Mouse (Mus musculus): Measurements from ENCODE around the gene Usp44.
A peak's percentile ranks its signal among the peaks of the same experiment; 100 is the strongest.
"Not testable (repeated sequence)": the region's sequence is repeated elsewhere in the genome, so short reads cannot be mapped to it uniquely, and the experiment has no call there.

Usp44 gene

DNA sequence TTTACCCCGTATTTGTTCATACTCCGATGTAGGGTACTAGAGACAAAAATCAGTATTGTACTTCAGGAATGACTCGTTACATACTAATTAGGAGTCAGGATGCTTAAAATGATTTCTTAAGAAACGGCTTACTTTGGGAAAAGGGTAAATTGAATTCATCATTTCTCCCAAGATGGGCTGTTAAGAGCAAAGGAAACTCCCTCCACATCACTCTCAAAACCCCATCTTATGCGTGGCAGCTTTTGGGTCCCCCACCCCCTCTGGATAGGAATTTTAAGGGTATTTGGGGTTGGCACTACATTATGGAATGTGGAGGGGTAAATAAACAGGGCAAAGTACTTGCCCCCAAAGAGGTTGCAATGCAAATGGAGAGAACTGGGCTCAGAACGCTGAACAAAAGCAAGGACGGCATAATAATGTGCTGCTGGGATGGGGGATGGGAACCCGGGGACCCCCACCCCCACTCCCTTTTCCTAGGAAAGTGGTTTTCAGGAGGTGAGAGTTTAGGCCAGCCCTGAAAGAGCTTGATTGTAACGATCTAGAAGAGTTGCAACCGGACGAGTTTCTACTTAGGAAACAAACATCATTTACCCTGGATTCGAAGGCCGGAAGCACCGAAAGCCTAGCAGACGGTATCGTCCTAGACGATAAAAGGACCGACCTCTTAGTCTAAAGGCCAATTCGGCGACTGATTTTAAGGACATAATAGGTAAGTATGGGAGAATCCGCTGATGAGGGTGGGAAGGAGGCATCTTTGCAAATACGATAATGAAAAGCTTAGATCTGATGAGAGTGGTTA is at the start of gene Usp44:
Gene Usp44, plus strand, starts transcription at position 625 of the 799 bp plus-strand sequence.
- peak; percentile 47 for DNase-seq (ENCODE audit: low spot score)

DNA sequence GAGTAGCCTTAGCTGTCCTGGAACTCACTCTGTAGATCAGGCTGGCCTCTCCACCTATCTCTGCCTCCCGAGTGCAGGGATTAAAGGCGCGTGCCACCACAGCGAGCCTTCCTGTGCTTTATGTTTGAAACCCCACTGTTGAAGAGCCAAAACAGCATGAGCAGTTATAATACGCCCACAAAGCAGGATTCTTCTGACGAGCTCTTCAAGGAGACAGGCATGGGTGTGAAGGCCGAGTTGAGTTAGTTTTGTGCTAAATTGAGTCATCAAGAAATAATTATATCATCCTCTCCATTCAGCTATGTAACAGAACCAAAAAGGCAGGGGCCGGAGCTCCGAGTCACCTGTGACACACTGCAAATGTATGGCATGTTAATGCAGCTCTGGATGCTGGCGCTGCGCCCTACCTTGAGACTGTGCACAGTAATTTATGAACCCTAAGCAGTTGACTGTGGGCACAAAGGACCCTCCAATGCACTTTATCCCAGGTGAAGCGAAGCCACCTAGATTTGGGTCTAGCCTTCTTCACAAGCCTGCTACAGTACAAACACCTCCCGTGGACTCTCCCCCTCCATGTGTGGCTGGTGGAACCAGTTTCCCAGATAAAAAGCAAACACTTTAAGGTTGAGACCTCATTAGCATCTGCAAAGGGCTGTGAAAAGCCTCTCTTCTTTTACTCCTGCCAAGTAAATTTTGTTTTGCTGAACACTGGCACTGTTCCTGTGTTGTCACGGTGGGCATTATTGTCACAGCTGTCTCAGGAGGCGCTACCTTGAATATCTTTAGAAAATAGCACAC is 47.9 kb upstream of the Usp44 start:
- DNase-seq (ENCODE audit: low spot score): no peak

DNA sequence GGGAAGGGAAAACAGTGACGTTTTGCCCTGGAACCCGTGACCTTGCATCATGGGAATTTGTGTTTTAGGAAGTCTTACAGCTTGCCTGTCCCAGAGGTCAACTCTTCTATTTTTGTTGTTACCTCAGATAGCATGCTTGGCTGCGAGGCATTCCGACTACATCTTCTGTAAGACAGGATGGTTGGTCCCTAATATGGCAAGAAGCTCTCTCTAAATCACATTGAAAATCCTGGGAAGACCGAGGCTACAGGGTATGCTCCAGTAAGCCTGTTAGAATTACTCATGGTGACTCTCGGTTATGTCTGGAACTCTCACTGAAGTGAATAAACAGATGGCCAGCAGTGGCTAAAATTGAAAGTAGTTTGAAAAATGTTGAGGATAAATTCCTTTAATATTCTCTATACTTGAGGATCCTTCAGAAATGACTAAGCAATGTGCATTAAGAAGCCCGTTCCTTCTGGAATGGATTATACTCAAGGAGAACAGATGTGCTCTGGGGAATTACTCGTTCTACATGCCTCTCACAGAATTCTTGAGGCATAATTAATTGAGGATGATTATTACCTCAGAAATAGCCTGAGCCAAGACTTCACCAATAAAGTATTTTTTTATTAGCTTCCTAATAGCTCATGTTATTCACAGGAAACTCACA is 31.5 kb upstream of the Usp44 start:
- DNase-seq (ENCODE audit: low spot score): no peak

DNA sequence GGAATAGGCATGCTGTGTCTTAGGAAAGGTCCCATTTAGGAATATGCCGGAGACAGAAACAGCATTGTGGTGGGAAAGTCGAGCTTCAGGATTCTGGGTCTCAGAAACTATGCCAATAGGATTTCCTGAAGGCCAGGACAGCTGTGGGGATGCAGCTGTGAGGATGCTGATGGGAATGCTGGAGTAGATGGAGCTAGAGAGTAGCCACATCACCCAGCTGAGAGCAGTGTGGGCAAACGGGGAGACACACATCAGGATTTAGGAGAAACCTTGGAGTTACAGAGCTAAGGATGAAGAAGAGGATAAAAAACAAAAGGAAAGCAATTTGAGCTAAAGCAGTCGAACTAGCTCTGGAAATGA is 31.0 kb upstream of the Usp44 start:
- DNase-seq (ENCODE audit: low spot score): no peak

DNA sequence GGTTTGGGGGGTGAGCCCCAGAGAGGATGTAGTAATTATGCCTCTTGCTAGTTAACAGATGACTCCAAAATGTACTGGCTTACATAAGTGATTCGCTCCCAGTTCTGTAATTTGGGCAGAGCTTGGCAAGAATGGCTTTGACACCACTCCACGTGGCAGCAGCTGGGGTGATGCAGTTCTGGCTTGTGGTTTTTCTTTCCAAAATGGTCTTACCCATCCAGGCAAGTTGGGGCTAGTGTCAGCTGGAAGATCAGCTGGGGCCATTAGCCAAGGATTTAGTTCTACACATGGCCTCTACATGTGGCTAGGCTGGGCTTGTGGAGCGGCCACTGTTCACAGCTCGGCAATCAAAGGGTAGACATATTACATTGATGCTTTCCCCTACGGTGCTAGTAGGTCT is 30.5 kb upstream of the Usp44 start:
- DNase-seq (ENCODE audit: low spot score): no peak

DNA sequence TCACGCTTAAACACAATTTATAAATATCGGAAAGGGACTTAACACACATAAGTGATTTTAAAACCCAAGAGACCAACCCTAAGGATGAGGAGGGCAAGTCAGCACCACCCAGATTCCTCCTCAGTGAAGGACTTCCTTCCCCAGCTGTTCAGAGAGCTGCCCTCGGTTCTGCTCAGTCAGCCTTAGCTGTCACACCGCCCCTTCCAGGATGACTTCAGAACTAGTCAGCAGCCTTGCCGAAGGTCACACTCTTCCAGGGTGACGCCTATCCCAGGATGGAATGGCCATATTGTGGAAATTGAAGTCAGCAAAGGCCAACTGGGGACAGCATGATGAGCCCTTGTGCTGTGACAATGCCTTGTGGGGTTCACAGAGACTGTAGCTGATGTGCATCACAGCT is 28.2 kb upstream of the Usp44 start:
- DNase-seq (ENCODE audit: low spot score): no peak

DNA sequence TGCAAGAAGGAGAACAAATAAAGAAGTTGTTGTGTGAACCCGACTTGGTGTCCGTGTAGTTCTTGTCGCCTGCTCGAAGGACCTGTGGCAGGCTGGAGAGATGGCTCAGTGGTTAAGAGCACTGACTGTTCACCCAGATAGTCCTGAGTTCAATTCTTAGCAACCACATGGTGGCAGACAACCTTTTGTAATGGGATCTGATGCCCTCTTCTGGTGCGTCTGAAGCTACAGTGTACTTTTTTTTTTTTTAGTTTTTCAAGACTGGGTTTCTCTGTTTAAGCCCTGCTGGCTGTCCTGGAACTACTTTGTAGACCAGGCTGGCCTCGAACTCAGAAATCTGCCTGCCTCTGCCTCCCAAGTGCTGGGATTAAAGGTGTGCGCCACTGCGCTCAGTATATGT is 21.9 kb upstream of the Usp44 start:
- not testable (repeated sequence) for DNase-seq (ENCODE audit: low spot score)

DNA sequence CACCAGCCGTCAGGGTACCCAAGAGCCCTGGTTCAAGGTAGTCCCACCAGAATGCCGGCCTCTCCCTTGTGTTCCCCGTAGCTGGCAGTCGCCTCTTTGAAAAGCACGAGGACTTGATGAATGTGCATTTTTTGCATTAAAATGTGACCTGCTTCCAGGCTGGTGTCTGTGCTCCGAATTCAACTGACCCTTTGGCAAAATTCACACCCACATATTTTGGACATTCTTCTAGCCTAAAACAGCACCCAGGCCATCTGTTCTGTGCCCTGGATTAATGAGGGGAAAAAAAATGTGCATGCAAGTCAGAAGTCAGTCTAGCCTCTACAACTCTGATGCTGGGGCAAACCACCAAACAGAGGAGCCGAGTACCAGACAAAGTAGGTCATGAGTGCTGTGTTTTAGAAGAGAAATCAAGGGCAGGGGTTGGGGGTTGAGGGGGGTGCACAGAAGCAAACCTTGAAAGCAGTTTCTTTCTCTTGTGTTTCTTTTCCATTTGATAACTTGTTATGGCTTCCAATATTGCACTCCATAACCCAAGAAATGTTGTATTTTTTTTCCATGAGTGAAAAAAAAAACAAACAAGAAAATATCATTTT is 20.7 kb upstream of the Usp44 start:
- DNase-seq (ENCODE audit: low spot score): no peak

DNA sequence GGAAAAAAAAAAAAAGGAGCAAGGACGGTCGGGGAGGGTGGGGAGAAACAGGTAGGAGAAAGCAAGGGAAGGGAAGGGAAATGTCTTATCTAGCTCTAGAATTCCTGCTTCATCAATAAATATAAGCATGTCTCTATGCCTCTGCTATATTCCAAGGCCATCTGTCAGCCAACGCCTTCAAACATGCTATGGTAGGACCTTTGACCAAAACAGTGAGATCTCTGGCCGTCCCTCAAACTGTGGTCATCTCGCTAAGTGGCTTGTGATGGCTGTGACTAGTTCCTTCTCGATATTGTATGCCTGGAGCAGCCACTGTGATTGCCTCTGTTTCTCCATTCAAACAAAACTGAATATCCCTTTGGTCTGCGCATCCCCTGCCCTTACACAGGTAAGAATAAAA is 19.3 kb upstream of the Usp44 start:
- no peak for DNase-seq (ENCODE audit: low spot score)

DNA sequence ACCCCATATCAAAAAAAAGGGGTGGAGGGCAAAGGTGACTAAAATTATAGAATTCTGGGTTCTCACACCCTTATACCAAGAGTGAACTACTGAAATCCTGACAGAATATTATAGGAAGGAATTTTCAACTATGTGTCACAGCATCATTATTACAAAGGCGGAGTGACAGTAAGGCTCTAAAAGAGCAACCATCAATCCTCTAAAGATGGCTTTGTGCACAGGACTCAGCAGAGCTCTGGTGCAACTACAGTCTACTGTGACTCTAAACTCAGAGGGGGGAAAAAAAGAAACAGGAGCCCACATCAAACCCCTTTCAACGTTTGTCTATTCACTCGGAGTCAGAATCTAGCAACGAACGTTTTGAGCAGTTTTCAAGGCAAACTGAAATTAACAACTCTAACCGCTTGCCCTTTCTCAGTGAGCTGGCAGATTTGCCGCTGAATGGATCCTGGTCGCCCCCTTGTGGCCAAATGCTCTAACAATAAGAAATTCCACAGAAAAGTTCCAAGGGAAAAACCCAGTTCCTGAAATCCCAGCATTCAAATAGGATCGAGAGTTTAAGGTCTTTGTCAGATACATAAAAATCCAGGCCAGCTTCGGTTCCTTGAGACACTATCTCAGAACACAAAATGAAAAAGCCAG is 18.5 kb upstream of the Usp44 start:
- DNase-seq (ENCODE audit: low spot score): peak; percentile 80

DNA sequence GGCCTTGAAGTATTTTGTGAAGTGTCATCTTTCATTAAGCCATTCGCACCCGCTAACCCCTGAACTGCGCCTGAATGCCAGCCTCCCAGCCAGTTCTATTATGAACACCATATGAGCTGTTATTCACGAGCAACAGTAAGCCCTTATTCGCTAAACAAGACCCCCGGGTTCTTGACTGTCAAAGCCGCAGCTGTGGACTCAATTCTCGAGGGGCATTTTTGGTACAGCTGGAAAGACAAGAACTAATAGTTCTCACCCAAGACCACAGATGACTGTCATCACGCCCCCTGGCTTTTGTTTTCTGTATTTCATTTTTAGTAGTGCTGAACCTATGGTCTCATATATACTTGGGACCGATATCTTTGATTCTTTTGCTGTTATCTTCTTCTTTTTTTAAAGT is 17.6 kb upstream of the Usp44 start:
- no peak for DNase-seq (ENCODE audit: low spot score)

DNA sequence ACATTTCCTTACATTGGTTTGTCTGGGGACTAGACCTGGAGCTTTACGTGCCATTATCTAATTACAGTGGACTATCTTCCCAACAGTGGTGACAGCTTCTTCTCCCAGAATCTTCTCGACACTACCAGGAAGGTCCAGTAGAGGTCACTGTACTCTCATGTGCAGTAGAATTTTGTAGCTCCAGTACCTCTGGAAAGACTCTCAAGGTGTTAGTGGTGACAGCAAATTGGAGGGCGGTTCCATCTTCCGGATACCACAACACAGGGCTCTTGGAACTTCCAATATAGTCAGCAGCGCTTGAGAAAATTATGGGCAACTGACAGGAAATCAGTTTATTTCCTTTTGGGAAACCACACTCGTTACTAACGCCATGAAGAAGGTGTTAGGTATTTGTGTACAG is 12.7 kb upstream of the Usp44 start:
- DNase-seq (ENCODE audit: low spot score): peak; percentile 84

DNA sequence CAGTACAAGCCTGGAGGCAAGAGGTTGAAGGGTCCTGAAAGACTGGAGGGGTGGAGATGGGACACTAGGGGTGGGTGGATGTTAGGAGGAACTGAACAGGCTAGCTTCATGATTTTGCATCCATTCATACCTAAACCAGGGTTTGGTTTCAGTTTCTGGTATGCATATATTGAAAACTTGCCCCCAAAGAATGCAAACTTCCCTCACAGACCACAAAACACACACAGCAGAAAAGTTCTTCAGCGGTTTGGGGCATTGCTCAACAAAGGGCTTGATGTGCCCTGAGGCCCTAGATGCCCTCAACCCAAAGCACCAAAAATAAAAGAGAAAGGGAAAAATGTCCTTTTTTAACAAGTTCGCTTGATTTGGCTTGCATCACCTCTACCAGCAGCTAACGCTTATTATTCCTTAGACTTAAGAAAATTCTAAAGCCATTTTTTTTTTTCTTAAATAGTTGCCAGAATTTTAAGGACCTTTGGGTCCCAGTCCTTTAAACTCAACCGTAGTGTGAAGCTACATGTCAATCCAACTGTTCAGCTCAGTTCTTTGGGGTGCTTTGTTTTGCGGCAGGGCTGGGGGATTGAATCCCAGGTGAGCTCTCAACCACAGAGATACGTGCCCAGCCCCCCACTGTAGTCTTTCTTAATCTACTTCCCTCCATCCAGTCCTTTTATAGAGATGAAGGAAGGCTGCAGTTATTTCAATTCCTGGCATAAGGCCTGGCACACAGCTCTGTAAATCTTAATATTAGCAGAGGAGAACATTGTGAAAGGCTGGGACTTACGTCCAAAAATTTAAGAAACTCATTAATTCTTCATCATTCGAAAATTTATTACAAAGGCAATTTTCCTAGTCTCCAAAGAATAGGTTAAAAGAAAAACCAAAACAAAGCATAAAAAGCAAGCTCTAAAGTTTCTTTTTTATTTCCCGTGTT is 1.2 kb upstream of the Usp44 start:
- DNase-seq (ENCODE audit: low spot score): no peak

DNA sequence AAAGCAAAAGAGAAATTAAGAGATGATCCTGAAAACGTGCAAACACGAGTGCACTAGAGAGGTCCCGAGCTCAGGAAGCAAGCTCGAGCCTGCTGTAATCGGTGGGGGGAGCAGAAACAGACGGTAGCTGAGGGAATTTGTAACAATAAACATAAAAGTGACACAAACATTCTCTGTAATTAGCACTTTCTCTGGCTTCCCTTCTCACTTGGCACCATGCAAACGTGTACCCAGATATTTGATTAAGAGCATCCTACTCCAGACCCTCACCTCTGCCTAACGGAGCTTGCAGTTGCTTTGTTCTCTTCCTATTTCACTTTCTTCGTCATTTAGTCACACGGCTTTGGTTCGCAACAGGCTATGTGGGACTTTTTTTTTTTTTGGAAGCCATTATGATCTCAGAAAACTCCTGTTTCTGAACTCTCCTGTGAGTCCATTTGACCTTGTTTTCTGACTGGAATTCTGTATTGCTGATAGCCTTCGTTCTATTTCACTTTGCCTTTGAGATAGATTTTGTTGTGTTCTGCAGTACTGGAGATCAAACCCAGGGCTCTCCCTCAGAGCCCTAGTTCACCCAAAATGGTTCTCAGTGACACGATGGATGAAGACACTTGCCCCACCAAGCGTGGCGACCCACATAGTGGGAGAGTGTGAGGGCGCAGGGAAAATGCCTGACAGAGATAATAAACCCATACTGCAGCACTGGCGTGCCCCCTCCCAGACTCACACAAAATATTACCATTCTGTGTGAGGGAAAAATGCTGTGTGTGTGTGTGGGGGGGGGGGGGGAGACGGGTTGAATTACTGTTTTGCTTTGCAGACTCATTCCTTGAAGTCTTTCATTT is 597 bp downstream of the Usp44 start:
- DNase-seq (ENCODE audit: low spot score): no peak

DNA sequence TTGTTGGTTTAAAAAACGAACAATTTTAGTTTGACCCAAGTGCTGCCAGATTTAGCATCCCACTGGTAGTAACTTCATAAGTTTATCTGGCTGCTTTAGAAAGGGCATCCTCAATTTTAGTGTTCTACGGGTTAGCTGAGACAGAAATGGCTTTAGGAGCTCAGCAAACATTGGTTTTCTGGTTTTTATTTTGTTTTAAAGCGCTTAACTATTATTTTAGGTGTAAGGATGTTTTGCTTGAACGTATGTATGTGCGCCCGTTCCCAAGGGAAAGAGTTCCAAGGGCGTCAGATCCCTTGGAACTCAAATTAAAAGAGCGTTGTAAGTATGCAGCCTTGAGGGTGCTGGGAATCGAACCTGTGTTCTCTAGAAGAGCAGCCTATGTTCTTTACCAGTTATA is 1.5 kb downstream of the Usp44 start:
- no peak for DNase-seq (ENCODE audit: low spot score)

DNA sequence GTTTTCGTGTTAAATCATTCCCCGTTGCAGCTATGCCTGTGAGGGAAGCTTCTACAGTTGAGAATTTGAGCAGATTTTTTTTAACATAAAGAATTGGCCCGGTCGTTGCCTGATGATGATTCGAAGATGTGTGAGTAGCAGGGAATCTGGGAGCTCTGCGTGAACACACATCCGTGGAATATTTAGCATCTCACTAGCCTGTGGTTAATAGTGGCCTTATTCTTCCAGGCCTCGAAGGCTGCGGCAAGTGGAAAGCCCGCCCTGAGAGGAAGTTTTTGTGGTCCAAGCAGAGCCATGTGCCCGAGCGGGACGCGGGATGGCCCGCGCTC is 2.0 kb downstream of the Usp44 start:
- no peak for DNase-seq (ENCODE audit: low spot score)

DNA sequence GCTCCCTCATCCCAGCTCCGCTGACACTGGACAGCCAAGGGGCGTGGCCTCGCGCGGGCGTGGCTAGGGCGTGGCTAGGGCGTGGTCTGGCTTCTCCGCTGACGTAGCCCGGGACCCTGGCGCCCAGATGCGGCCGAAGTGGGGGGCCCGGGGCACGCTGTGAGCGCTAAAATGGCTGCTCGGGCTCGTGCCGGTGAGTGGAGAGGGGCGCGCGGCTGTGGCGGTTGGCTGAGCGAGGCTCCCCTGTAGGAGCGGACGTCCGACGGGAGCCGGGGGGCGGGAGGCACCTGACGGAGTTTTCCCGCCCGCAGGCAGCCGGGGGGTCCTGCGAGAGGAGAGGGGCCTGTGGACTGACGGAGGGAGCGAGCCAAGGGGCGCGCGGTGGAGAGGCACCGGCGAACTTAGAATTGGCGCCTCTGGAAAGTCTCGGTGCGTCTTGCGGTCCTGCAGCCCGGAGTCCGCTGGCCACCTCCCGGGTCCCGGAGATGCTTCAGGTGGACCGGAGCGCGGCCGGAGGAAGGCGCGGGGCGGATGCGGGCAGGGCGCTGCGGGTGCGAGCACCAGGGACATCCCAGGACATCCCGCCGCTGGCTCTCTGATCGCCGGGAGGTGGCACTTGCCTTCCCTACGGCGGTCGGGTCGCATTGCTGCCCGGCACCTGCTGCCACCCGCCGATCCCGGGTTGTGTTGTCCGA is 2.5 kb downstream of the Usp44 start:
- DNase-seq (ENCODE audit: low spot score): peak; percentile 96

DNA sequence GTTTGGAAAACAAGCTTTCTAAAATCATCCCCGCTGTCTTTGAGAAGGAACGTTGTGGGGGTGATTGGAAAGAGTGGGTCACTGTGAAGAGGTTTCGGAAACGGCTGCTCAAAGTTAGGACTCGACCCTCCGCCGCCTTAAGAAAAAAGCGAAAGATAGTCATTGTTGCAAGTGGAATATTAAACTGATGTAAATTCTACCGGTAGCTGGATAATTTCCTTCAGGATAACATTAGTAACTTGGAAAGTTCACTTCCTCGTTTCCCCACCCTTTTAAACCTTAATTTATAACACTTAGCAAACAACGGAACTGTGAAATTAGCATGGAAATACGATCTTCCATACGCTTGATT is 3.0 kb downstream of the Usp44 start:
- no peak for DNase-seq (ENCODE audit: low spot score)

DNA sequence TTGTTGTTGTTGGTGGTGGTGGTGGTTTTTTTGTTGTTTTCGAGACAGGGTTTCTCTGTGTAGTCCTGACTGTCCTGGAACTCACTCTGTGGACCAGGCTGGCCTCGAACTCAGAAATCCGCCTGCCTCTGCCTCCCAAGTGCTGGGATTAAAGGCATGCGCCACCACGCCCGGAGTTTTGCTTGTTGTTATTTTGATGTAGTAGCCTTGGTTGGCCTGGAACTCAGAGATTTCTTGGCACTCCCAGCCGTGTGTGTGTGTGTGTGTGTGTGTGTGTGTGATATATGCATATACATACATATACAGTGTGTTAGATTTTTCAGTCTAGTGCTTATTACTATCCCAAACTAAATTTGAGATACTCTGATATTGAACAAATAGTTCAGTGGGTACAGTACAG is 3.8 kb downstream of the Usp44 start:
- not testable (repeated sequence) for DNase-seq (ENCODE audit: low spot score)

DNA sequence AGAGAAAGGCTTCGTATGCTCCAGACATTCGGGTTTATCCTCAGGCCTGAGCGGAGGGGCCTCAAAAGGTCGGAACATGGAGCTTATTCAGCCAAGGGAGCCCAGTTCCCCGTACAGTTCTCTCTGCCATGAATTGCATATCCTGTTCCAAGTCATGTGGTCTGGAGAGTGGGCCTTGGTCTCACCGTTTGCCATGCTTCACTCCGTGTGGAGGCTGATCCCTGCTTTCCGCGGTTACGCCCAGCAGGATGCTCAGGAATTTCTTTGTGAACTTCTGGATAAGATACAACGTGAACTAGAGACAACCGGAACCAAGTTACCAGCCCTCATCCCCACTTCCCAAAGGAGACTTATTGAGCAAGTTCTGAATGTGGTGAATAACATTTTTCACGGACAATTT is 15.4 kb downstream of the Usp44 start:
- DNase-seq (ENCODE audit: low spot score): no peak
